Mouse (Mus musculus) heart, postnatal 14 days (tissue): ENCODE results near the gene Tspan11. TPM values are rescaled to one million over a fixed set of nuclear protein-coding genes. Genes with fewer than 3 reads are reported as not detected.
A peak's percentile ranks its signal among the peaks of the same experiment; 100 is the strongest.

Experiments
- DNase-seq, 2 experiments: peaks; one replicate each; pipeline ENCODE4 v3.0.0; 2021 to 2022
- intact Hi-C: fragments of 180-260 bp; cut with DNase I; formaldehyde crosslinking; loops from one replicate; pipeline ENCODE4 v1.15.1; 2025
- total RNA-seq, 2 experiments: library from RNA; stranded (reverse); gene quantifications; 2 replicates each; pipeline ENCODE4 v1.2.3; 2021

Gene Tspan11
- total RNA-seq, 2 experiments from 2014 or later, result 3.1 to 3.3 TPM

- intact Hi-C loops, result no loop called here
- DNase-seq, result no peak
Measured at GRCm38 (mm10) chr6:127979831-127980230, 92.4 kb downstream of the Tspan11 start.

GRCm38 (mm10) chr6:127980381-127981045 is 93.1 kb downstream of the Tspan11 start:
- DNase-seq, result no peak
- intact Hi-C loops, result no loop called here

- DNase-seq, result peak in 1 of 2 experiments; percentile 39
- intact Hi-C loops, result no loop called here
Measured at GRCm38 (mm10) chr6:127981176-127981575, 93.8 kb downstream of the Tspan11 start.

- intact Hi-C loops, result no loop called here
- DNase-seq, result peak in 1 of 2 experiments; percentile 20
Measured at GRCm38 (mm10) chr6:127986357-127986756, 99.0 kb downstream of the Tspan11 start.

- intact Hi-C loops, result no loop called here
- DNase-seq, result peak in 1 of 2 experiments; percentile 21
Measured at GRCm38 (mm10) chr6:127987374-127987773, 100.0 kb downstream of the Tspan11 start.

- no peak for DNase-seq
- intact Hi-C loops, result no loop called here
Measured at GRCm38 (mm10) chr6:127988944-127989494, 101.6 kb downstream of the Tspan11 start.

- intact Hi-C loops, result no loop called here
Measured at GRCm38 (mm10) chr6:127989624-127990212, 102.3 kb downstream of the Tspan11 start.

GRCm38 (mm10) chr6:127991509-127992176 is 104.3 kb downstream of the Tspan11 start:
- intact Hi-C loops, result no loop called here
- peak; percentile 33 to 51 for DNase-seq

More at GRCm38 (mm10) chr6:127989624-127990212, 102.3 kb downstream of the Tspan11 start:
- DNase-seq, result peak; percentile 89 to 95

GRCm38 (mm10) chr6:127992993-127993392 is 105.6 kb downstream of the Tspan11 start:
- intact Hi-C loops, result no loop called here
- DNase-seq, result no peak

GRCm38 (mm10) chr6:127996928-127997327 is 109.5 kb downstream of the Tspan11 start:
- no peak for DNase-seq
- intact Hi-C loops, result no loop called here

GRCm38 (mm10) chr6:127999118-127999517 is 111.7 kb downstream of the Tspan11 start:
- intact Hi-C loops, result no loop called here
- no peak for DNase-seq

- intact Hi-C loops, result no loop called here
- no peak for DNase-seq
Measured at GRCm38 (mm10) chr6:128000777-128001176, 113.4 kb downstream of the Tspan11 start.

- no peak for DNase-seq
- intact Hi-C loops, result no loop called here
Measured at GRCm38 (mm10) chr6:128001587-128001986, 114.2 kb downstream of the Tspan11 start.

- intact Hi-C loops, result loop anchor here (2.0 kb wide), 1 partner anchor 27 kb away; no protein-coding TSS in a partner anchor
- DNase-seq, result no peak
Measured at GRCm38 (mm10) chr6:128002104-128002503, 114.7 kb downstream of the Tspan11 start.

GRCm38 (mm10) chr6:128002667-128003066 is 115.3 kb downstream of the Tspan11 start:
- intact Hi-C loops, result loop anchor here (2.0 kb wide), 1 partner anchor 26 kb away; no protein-coding TSS in a partner anchor
- DNase-seq, result no peak

GRCm38 (mm10) chr6:128003542-128003941 is 116.2 kb downstream of the Tspan11 start:
- intact Hi-C loops, result loop anchor here (2.0 kb wide), 1 partner anchor 25 kb away; no protein-coding TSS in a partner anchor
- no peak for DNase-seq

Other genes starting within 250 kb of the Tspan11 start
- gene Prmt8, start 118.1 kb upstream of the Tspan11 start, total RNA-seq, result not detected